In genomic region chr13:74246494-74246893, GRCm38 (mm10) we compare ENCODE assay signal across 11 mouse cellular contexts. TPM values are rescaled to one million over a fixed set of nuclear protein-coding genes. Genes with fewer than 3 reads are reported as not detected.
A peak's percentile ranks its signal among the peaks of the same experiment; 100 is the strongest.
DNase-seq lines count a peak whose midpoint lies in the region; ATAC-seq and TF ChIP-seq lines count a peak whose summit lies in the region.
"Had no signal": no experiment of that assay in that cellular context is flagged by ENCODE, and none has a peak within 500 bp of the region (broad histone marks: within the 10 kb centered on the region; RNA-seq: fewer than 3 reads in every experiment).

No protein-coding gene starts in this region.

- H3K27ac ChIP-seq in heart, postnatal 0 days (ENCODE audit: low read depth), result no peak overlapping the region
- H3K27ac ChIP-seq: intestine, embryonic 15.5 days; midbrain, embryonic 13.5 days had no signal

- ATAC-seq in heart, postnatal 0 days (ENCODE audit: insufficient read depth, low read depth), result no peak

- no peak for TF ChIP-seq EP300 in heart, postnatal 0 days (IDR thresholded peaks at IDR 0.05; ENCODE audit: low read depth)

- H3K9me3 ChIP-seq in heart, postnatal 0 days (replicated peaks; ENCODE audit: control insufficient read depth, low read length), result no peaks in the 10 kb centered on the region
- H3K9me3 ChIP-seq: intestine, embryonic 15.5 days; lung, embryonic 15.5 days; midbrain, embryonic 13.5 days had no signal

- H3K4me3 ChIP-seq in heart, postnatal 0 days (ENCODE audit: low read depth, low read length), result no peak overlapping the region
- H3K4me3 ChIP-seq: intestine, embryonic 15.5 days; lung, embryonic 15.5 days; midbrain, embryonic 13.5 days had no signal

- intact Hi-C loops in heart, postnatal 25 days (cut with DNase I), result no loop called here

- no peaks in the 10 kb centered on the region for H3K27me3 ChIP-seq in heart, postnatal 0 days (ENCODE audit: control insufficient read depth, insufficient read depth, low read length)
- H3K27me3 ChIP-seq: CH12.LX; intestine, embryonic 15.5 days; lung, embryonic 15.5 days had no signal

- DNase-seq in heart, postnatal 0 days (ENCODE audit: low spot score), result peak; percentile 22
- no peak for DNase-seq in heart, postnatal 25 days (ENCODE audit: low spot score)
- DNase-seq in 3T3-L1 (ENCODE audit: low read depth, low spot score) (peak; percentile 5), MEL-GATA-1-ER (ENCODE audit: extremely low read depth, low read depth) (peak; percentile 33), liver (peak; percentile 9)
- DNase-seq in frontal cortex, postnatal 10 days (ENCODE audit: low spot score in 2 of 2), result no peak
- no peak for DNase-seq in lung, postnatal 14 days

- no peak overlapping the region for H3K4me2 ChIP-seq in heart, postnatal 0 days (ENCODE audit: low read depth, low read length)

- no peaks in the 10 kb centered on the region for H3K36me3 ChIP-seq in heart, postnatal 0 days (replicated peaks; ENCODE audit: control insufficient read depth, insufficient read depth, low read length)
- H3K36me3 ChIP-seq: intestine, embryonic 15.5 days; lung, embryonic 15.5 days; midbrain, embryonic 13.5 days had no signal

- H3K4me1 ChIP-seq in heart, postnatal 0 days (ENCODE audit: control insufficient read depth, insufficient read depth), result peaks cover 14% of the 10 kb centered on the region

- H3K9ac ChIP-seq in heart, postnatal 0 days (replicated peaks; ENCODE audit: low read depth, low read length), result no peak overlapping the region
- H3K9ac ChIP-seq: intestine, embryonic 15.5 days; lung, embryonic 15.5 days; midbrain, embryonic 13.5 days had no signal

- TF ChIP-seq CTCF in heart, postnatal 0 days (IDR thresholded peaks at IDR 0.05; ENCODE audit: low read depth), result no peak

RNA-seq across cellular contexts. Expression of gene Exoc3, which starts 38.0 kb away (rescaled TPM):
- 47.0 and 62.8 TPM in 2 replicates for total RNA-seq in heart, postnatal 0 days (2014; rRNA removed; ENCODE audit: low replicate concordance)
- polyA plus RNA-seq in heart, postnatal 0 days (2015; fragmentation: Nextera tagmentation; extraction: Ambion mirVana), result 55.5 and 57.4 TPM in 2 replicates
- 10 to 100 TPM; 50.7 to 50.8 TPM for total RNA-seq in heart, postnatal 25 days (2021)

RNA-seq across cellular contexts. Expression of gene Ahrr, which starts 45.6 kb away (rescaled TPM):
- 4.9 and 7.6 TPM in 2 replicates for total RNA-seq in heart, postnatal 0 days (2014; rRNA removed; ENCODE audit: low replicate concordance)
- polyA plus RNA-seq in heart, postnatal 0 days (2015; fragmentation: Nextera tagmentation; extraction: Ambion mirVana), result 2.3 TPM in 2 replicates
- under 1 TPM; 0.50 to 0.83 TPM for total RNA-seq in heart, postnatal 25 days (2021)

Comparison
In these comparisons a context has a peak if more than half of its experiments do, and no peak if none do; other contexts are left out.
1. DNase-seq: peak in heart, postnatal 0 days (single experiment), 3T3-L1 (single experiment), MEL-GATA-1-ER (single experiment) and liver (single experiment); none in heart, postnatal 25 days (single experiment), frontal cortex, postnatal 10 days (0 of 2) and lung, postnatal 14 days (single experiment).